Mouse (Mus musculus) forebrain, postnatal 0 days (tissue): ENCODE measurements around the gene Piwil4. TPM values are rescaled to one million over a fixed set of nuclear protein-coding genes. Genes with fewer than 3 reads are reported as not detected.

ENCODE experiments used
- ATAC-seq: fragments of 200-750 bp; cut with Nextera tagmentation; 2 replicates; pipeline ENCODE4 v1.8.0; 2017; ENCODE audit warnings: mild to moderate bottlenecking, moderate library complexity
- DNase-seq: peaks from one replicate; pipeline ENCODE4 v3.0.0-alpha.2; 2015
- H3K27ac ChIP-seq: fragments of 300-500 bp; sonication (generic); 2 replicates; pipeline ENCODE4 v1.5.1; 2014; ENCODE audit warnings: low read depth, mild to moderate bottlenecking, antibody characterized with exemption, low read length, moderate library complexity, mixed read lengths
- H3K27me3 ChIP-seq: fragments of 300-500 bp; sonication (generic); 2 replicates; pipeline ENCODE4 v1.6.1; 2014; ENCODE audit warnings: mild to moderate bottlenecking, low read length, mixed read lengths; ENCODE audit not compliant: insufficient read depth
- H3K36me3 ChIP-seq: fragments of 300-500 bp; sonication (generic); 2 replicates; pipeline ENCODE4 v1.6.1; 2014; ENCODE audit warnings: mild to moderate bottlenecking, moderate library complexity; ENCODE audit not compliant: insufficient read depth
- H3K4me1 ChIP-seq: fragments of 300-500 bp; sonication (generic); 2 replicates; pipeline ENCODE4 v1.6.1; 2014; ENCODE audit warnings: antibody characterized with exemption; ENCODE audit not compliant: insufficient read depth
- H3K4me2 ChIP-seq: fragments of 300-500 bp; sonication (generic); 2 replicates; pipeline ENCODE4 v1.6.1; 2014; ENCODE audit warnings: low read depth, mild to moderate bottlenecking, moderate library complexity
- H3K4me3 ChIP-seq: fragments of 300-500 bp; sonication (generic); 2 replicates; pipeline ENCODE4 v1.5.1; 2014; ENCODE audit warnings: low read depth, low read length, mixed read lengths
- H3K9ac ChIP-seq: fragments of 300-500 bp; sonication (generic); 2 replicates; pipeline ENCODE4 v1.6.1; 2014; ENCODE audit warnings: mild to moderate bottlenecking
- H3K9me3 ChIP-seq: fragments of 300-500 bp; sonication (generic); 2 replicates; pipeline ENCODE4 v1.6.1; 2016; ENCODE audit warnings: low read length
- CTCF ChIP-seq: sonication (generic); IDR thresholded peaks from 2 replicates; pipeline ENCODE4 v1.5.1; 2016; ENCODE audit warnings: antibody characterized with exemption, control low read depth, low read depth
- WGBS: fragments of 180-500 bp; shearing (Covaris S2); extraction: QIAGEN DNeasy Blood & Tissue Kit; methylation state at CpG from one replicate; pipeline ENCODE4 v1.1.7; 2014; 5-methylcytosine and 5-hydroxymethylcytosine counted together
- polyA plus RNA-seq: library from polyadenylated mRNA; unstranded; fragments of >200 nt; fragmentation: Nextera tagmentation; extraction: Ambion mirVana; gene quantifications from 2 replicates; pipeline ENCODE4 v1.2.1, GENCODE M21; 2015
- total RNA-seq: library from RNA; depleted of rRNA; stranded (reverse); fragments of >200 nt; gene quantifications from 2 replicates; pipeline ENCODE4 v1.2.3, GENCODE M21; 2014; rRNA removed

Gene Piwil4
- total and polyA plus RNA-seq, 2 experiments from 2014 or later = 0.18 to 0.29 TPM

DNA sequence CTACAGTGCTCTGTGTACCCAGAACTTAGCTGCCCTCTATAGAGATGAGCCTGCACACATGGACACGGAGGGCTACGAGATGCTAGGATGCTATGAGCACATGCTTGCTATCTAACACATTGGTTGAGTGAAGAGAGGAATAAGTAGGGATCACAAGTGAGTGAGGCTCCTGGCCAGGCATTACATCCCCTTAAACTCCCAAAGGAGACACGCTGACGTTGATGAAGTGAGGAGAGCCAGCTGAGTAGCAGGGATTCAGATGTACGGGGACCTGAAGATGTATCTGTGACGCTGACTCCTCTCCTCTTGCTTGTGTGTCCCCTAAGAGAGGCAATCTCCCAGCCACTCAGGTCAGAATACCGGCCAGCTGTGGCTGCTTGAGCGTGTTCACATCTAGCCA, 92.7 kb downstream of the Piwil4 start:
- no peak for ATAC-seq
- DNase-seq = no peak
- Histone ChIP-seq H3K4me2 (no peak overlapping the region), H3K27me3 (no peaks in the 10 kb centered on the region), H3K9ac (no peak overlapping the region), H3K4me3 (no peak overlapping the region), H3K36me3 (no peaks in the 10 kb centered on the region), H3K4me1 (no peaks in the 10 kb centered on the region), H3K9me3 (no peaks in the 10 kb centered on the region), H3K27ac (no peak overlapping the region)
- no peak for TF ChIP-seq CTCF
- 88% methylated on average over 8 of the region's 8 CpGs for WGBS

DNA sequence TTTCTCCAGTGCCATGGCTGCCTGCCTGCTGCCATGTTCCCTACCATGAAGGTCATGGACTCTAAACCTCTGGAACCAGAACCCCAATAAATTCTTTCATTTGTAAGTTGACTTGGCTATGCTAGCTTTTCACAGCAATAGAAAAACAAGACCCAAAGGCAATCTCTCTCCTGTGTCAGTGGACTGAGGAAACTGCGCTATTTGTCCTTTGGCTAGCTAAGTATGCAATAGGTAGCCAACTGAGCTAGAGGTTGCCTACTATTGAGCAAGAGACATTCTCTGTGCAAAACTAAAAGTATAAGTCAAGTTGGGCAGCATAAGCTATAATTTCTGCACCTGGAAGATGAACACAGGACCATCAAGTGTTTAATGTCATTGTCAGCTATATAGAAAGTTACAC, 93.9 kb downstream of the Piwil4 start:
- DNase-seq (no peak), ATAC-seq (no peak)
- Histone ChIP-seq H3K9me3 (no peaks in the 10 kb centered on the region), H3K27me3 (no peaks in the 10 kb centered on the region), H3K36me3 (no peaks in the 10 kb centered on the region), H3K9ac (no peak overlapping the region), H3K4me2 (no peak overlapping the region), H3K4me3 (no peak overlapping the region), H3K4me1 (no peaks in the 10 kb centered on the region), H3K27ac (no peak overlapping the region)
- TF ChIP-seq CTCF = no peak
- WGBS = 100% methylated on average over 1 of the region's 1 CpGs

Other genes starting within 250 kb of the Piwil4 start
- gene Kdm4d, start 240.3 kb downstream of the Piwil4 start, total RNA-seq = 1.4 and 2.4 TPM in 2 replicates
- gene Kdm4d, start 240.3 kb downstream of the Piwil4 start, polyA plus RNA-seq = 1.2 and 1.3 TPM in 2 replicates
- 71.9 and 97.0 TPM in 2 replicates for gene Cwc15, start 240.1 kb downstream of the Piwil4 start, total RNA-seq
- gene Cwc15, start 240.1 kb downstream of the Piwil4 start, polyA plus RNA-seq = 154 and 173 TPM in 2 replicates
- gene Amotl1, start 95.7 kb downstream of the Piwil4 start, total RNA-seq = 21.8 and 31.4 TPM in 2 replicates
- gene Amotl1, start 95.7 kb downstream of the Piwil4 start, polyA plus RNA-seq = 3.1 and 5.2 TPM in 2 replicates
- 1.5 and 2.3 TPM in 2 replicates for gene Fut4, start 11.7 kb upstream of the Piwil4 start, total RNA-seq
- gene Fut4, start 11.7 kb upstream of the Piwil4 start, polyA plus RNA-seq = 0.54 and 0.59 TPM in 2 replicates
- gene 1700012B09Rik, start 30.3 kb upstream of the Piwil4 start, total RNA-seq = 1.00 and 2.5 TPM in 2 replicates
- 6.1 and 8.8 TPM in 2 replicates for gene 1700012B09Rik, start 30.3 kb upstream of the Piwil4 start, polyA plus RNA-seq
- gene Mre11a, start 43.9 kb upstream of the Piwil4 start, total RNA-seq = 9.8 and 11.8 TPM in 2 replicates
- 6.6 and 8.9 TPM in 2 replicates for gene Mre11a, start 43.9 kb upstream of the Piwil4 start, polyA plus RNA-seq
- 24.8 and 31.3 TPM in 2 replicates for gene Ankrd49, start 44.1 kb upstream of the Piwil4 start, total RNA-seq
- gene Ankrd49, start 44.1 kb upstream of the Piwil4 start, polyA plus RNA-seq = 33.8 and 39.5 TPM in 2 replicates
- 1.8 and 4.0 TPM in 2 replicates for gene Gpr83, start 119.5 kb upstream of the Piwil4 start, total RNA-seq
- 2.6 and 2.7 TPM in 2 replicates for gene Gpr83, start 119.5 kb upstream of the Piwil4 start, polyA plus RNA-seq
- gene Izumo1r, start 163.2 kb upstream of the Piwil4 start, total RNA-seq = not detected in 2 replicates
- not detected in 2 replicates for gene Izumo1r, start 163.2 kb upstream of the Piwil4 start, polyA plus RNA-seq